Mouse (Mus musculus) T-cell, adult 2 months (primary cell): Measurements from ENCODE around the gene Wapl.

Source experiments
- DNase-seq: peaks from one replicate; pipeline ENCODE4 v3.0.0; 2022; ENCODE audit warnings: low spot score

Wapl gene

GRCm38 (mm10) chr14:34673395-34674228 lies at the start of gene Wapl:
Gene Wapl, plus strand, starts transcription at chr14:34673928.
- DNase-seq = peak; percentile 97

GRCm38 (mm10) chr14:34626824-34627223 lies 46.9 kb upstream of the Wapl start:
- no peak for DNase-seq

GRCm38 (mm10) chr14:34632722-34633448 lies 40.8 kb upstream of the Wapl start:
- no peak for DNase-seq

- DNase-seq = no peak
These were observed 38.5 kb upstream of the Wapl start for GRCm38 (mm10) chr14:34635192-34635591.

- DNase-seq = no peak
These were observed 38.0 kb upstream of the Wapl start for GRCm38 (mm10) chr14:34635721-34636120.

- no peak for DNase-seq
These were observed 29.6 kb upstream of the Wapl start for GRCm38 (mm10) chr14:34644140-34644539.

GRCm38 (mm10) chr14:34647870-34648475 lies 25.8 kb upstream of the Wapl start:
- no peak for DNase-seq

GRCm38 (mm10) chr14:34657131-34657530 lies 16.6 kb upstream of the Wapl start:
- DNase-seq = no peak

- no peak for DNase-seq
These were observed 13.4 kb upstream of the Wapl start for GRCm38 (mm10) chr14:34660351-34660787.

GRCm38 (mm10) chr14:34660788-34661591 lies 12.7 kb upstream of the Wapl start:
- no peak for DNase-seq

GRCm38 (mm10) chr14:34661621-34662477 lies 11.9 kb upstream of the Wapl start:
- DNase-seq = peak; percentile 57

GRCm38 (mm10) chr14:34662478-34662826 lies 11.3 kb upstream of the Wapl start:
- no peak for DNase-seq

GRCm38 (mm10) chr14:34663381-34663780 lies 10.3 kb upstream of the Wapl start:
- no peak for DNase-seq

- no peak for DNase-seq
These were observed 4.6 kb upstream of the Wapl start for GRCm38 (mm10) chr14:34669082-34669481.

- DNase-seq = peak; percentile 22
These were observed 3.5 kb upstream of the Wapl start for GRCm38 (mm10) chr14:34670256-34670655.

- peak; percentile 57 for DNase-seq
These were observed 582 bp downstream of the Wapl start for GRCm38 (mm10) chr14:34674229-34674791.

- no peak for DNase-seq
These were observed 1.2 kb downstream of the Wapl start for GRCm38 (mm10) chr14:34674932-34675331.

GRCm38 (mm10) chr14:34675347-34675865 lies 1.7 kb downstream of the Wapl start:
- DNase-seq = no peak

- no peak for DNase-seq
These were observed 7.1 kb downstream of the Wapl start for GRCm38 (mm10) chr14:34680815-34681214.

GRCm38 (mm10) chr14:34684989-34685388 lies 11.3 kb downstream of the Wapl start:
- DNase-seq = no peak
